Mouse (Mus musculus) A20 (cell line): Measurements from ENCODE around the gene Ptpn11.
"Not testable (repeated sequence)": the region's sequence is repeated elsewhere in the genome, so short reads cannot be mapped to it uniquely, and the experiment has no call there.

Experiments used
- DNase-seq: peaks from one replicate; pipeline ENCODE4 v3.0.0-alpha.2; 2011; ENCODE audit warnings: low read depth, low spot score

Gene Ptpn11

DNA sequence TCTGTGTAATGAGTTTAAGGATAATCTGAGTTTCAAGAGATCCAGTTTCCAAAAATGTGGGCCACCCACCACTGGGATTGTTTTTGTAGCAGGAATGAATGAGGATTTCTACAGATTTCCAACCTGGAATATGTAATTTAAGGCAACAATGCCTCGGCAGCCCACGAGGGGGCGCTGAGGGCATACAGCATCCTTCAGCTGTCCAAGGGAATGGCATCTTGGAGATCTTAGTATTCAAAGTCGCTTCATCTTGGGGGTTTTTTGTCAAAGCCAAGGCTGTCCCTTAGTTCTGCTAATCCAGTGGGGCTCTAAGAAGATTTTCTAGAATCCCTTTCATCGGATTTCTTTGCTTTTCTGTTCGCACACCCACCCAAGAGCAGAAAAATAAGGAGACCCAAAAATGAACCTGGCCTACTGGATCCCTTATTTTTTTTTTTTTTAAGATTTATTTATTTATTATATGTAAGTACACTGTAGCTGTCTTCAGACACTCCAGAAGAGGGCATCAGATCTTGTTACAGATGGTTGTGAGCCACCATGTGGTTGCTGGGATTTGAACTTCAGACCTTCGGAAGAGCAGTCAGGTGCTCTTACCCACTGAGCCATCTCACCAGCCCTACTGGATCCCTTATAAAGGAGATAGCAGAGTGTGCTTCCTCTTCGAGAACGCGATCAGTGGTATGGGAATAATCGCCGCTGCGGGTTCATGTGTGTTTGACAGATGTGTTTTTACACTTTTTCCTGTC lies 24.4 kb upstream of the Ptpn11 start:
- peak; percentile 67 for DNase-seq

DNA sequence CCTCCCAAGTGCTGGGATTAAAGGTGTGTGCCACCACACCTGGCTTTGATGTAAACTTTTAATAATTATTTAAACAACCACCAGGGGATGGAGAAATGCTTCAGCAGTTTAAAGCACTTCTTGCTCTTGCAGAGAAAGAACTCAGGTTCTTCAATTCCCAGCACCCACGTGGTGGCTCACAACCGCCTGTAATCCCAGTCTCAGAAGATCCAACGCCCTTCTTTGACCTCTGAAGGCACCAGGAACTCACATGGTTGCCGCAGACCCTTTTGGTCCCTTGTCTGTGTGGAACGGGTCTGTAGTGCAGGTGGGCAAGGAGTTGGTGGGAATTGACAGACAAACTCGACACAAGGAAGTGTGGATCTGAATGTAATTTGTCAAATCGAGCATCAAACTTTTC lies 23.5 kb upstream of the Ptpn11 start:
- no peak for DNase-seq

DNA sequence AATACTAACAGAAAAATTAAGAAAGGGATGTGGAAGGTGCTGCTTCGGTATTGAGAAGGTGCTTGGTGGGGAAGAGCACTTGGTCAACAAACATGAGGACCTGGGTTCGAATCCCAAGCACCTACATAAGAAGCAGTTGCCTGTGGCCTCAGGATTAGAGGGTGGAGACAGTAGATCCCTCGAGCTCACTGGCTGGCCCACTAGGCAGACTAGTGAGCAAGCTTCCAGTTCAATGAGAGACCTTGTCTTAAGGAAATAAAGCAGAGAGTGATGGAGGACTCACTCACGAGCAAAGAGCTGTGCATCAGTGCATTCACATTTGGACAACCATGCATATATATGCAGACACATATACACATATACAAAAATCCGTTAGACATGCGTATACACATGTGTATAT lies 20.9 kb upstream of the Ptpn11 start:
- DNase-seq: no peak

DNA sequence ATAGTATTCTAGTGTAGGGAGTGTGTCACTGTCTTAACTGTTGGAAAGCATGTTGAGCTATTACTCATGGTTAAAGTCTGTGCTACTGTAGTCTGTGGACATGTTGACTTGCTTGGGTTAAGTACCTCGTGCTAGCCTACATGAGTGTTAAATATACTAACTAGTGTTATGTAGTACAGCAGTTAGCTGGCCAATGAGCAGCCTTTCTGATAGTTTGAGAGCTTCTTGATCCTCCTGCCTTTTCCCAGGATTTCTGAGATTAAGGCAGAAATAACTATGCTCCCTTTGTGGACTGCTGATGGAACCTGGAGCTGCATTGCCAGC lies 19.4 kb upstream of the Ptpn11 start:
- DNase-seq: no peak

DNA sequence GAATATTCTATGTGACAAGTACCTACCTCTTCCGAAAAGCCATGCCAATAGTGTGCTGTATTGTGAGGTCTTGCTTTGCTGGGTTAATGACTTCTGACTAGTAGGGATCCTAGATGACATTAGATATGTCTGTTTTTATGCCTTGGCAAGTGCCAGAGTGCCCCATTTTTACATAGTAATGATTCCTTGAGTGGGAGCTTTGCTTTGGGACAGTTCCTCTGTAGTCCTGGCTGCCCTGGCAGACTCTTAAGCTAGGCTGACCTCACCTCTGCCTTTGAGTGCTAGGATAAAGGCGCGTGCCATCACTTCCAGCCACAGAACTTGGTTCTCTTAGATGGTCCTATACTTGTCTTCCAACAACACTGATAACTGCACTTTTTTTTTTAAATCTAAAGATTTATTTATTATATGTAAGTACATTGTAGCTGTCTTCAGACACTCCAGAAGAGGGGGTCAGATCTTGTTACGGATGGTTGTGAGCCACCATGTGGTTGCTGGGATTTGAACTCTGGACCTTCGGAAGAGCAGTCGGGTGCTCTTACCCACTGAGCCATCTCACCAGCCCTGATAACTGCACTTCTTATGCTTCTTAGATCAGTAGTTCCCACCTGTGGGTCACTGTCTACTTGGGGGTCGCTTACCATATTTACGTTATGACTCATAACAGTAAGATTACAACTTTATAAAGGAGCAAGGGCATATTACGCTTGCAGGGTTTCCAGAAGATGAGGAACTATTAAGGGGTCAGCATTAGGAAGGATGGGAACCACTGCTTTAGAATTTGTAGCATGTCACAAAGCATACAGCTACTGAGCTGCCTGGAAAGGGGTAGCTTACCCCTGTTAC lies 18.8 kb upstream of the Ptpn11 start:
- DNase-seq: no peak

DNA sequence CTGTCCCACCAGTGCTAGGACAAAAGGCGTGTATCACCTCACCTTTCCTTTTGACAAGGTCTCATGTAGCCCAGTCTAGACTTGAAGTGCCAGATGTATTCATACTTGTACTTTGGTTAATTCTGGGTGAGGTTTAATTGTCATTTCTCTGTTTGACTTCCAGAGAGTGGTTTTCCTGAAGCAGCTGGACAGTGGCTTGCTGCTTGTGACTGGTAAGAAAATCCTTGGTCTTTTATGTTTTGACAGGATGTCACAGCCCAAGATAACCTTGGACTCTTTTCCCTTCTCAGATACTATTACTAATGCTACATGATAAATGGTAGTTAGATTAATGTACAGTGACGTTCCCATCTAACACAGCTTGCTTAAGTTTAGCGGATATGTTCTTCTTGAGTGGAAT lies 15.8 kb upstream of the Ptpn11 start:
- no peak for DNase-seq

DNA sequence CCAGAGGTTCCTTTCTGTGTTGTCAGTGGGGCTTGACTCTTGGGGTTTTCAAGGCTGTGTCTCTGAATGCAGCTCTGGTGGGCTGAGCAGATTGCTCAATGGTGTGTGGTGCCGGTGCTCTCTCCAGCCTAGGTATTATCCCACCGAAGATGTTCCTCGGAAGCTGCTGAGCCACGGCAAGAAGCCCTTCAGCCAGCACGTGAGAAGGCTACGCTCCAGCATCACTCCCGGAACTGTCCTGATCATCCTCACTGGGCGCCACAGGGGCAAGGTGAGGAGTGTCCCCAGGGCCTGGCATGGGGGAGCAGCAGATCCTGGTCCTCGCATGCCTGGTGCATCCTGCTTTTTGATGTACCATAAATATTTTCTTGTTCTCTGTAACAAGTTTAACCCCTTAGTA lies 15.3 kb upstream of the Ptpn11 start:
- no peak for DNase-seq

DNA sequence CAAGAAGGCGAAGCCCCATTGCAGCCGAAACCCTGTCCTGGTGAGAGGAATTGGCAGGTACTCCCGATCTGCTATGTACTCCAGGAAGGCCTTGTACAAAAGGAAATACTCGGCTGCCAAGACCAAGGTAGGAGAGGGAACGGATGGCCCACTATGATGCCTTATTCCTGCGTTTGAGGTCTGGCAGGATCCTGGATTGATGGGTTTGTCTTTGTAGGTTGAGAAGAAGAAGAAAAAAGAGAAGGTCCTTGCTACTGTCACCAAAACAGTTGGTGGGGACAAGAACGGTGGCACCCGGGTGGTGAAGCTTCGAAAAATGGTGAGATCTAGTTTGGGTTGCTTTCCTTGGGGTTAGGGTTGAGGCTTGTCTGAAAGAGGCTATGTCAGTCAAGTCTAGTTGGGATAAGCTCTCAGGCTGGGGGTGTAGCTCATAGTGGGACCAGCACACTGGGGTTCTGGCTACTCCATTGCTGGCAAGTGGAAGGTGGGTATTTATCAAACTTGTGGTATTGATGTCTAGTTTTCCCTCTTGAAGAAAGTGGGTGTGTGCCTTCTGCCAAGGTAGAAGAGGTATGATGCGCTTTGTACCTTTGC lies 14.4 kb upstream of the Ptpn11 start:
- not testable (repeated sequence) for DNase-seq

DNA sequence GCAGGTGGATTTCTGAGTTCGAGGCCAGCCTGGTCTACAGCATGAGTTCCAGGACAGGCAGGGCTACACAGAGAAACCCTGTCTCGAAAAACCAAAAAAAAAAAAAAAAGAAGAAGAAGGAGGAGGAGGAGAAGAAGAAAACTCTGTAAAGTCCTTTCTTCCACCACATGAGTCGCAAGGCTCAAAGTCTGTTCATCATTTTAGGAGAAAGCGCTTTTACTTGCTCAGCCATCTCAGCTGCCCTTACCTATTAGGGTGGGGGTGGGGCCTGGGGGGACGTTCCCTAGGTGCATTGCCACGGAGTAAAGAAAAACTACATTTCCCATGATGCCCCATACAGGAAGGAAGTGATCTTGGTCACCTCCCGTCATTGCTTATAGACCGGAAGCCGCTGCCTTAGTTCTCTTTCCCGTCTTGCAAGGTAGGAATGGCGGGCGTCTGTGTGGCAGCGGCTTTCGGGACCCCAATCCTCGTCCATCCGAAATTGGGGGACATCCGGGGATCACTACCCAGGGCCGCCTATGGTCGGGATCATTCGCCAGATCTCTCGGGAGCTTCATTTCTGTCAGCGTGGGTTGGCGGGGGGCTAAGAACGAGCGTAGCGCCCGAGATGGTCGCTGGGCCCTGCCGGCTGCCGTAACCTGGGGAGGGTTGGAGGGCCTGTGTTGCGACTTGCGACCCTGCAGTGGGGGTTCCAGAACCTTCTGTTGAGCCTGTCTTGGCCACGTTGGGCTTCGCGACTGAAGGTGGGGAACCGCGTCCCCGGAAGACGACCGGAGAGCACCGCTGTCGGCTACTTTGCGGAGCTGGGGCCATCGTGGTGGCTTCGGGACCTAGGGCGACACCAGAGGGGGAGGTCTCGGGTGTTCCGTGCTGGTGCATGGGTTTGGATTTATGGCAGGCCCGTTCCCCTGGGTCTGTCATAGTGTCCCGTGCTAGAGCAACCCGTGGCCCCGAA lies 13.2 kb upstream of the Ptpn11 start, which contains the start of gene Rpl6:
Rpl6 (plus strand) TSS at position 350 of the 958 bp plus-strand sequence.
- DNase-seq: peak; percentile 91

DNA sequence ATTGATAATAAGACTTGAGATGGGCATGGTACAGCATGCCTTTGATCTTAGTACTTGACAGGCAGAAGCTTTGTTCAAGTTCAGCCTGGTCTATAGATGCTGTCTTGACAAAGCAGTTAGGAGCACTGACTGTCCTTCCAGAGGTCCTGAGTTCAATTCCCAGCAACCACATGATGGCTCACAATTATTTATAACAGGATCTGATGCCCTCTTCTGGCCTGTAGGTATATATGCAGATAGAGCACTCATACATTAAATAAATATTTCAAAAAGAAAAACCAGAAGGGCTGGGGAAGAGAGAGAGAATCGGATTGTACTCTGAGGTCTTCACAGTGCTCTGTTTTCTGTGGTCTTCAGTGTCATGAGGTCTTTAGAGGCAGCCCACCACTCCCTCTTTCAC lies 11.3 kb upstream of the Ptpn11 start:
- peak; percentile 51 for DNase-seq

DNA sequence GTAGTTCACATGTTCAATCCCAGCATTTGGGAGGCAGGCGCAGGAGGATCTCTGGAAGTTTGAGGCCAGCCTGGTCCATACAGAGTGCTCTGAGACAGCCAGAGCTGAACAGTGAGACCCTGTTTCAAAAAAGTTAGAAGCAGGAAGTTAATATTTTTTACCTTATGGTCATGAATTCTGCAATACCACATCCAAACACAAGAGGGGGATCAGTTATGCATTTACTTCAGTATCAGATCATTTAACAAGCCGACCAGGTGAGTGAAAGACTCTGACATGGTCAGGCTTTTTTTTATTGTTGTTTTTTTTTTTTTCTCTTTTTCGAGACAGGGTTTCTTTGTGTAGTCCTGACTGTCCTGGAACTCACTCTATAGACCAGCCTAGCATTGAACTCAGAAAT lies 10.5 kb upstream of the Ptpn11 start:
- DNase-seq: peak; percentile 90

DNA sequence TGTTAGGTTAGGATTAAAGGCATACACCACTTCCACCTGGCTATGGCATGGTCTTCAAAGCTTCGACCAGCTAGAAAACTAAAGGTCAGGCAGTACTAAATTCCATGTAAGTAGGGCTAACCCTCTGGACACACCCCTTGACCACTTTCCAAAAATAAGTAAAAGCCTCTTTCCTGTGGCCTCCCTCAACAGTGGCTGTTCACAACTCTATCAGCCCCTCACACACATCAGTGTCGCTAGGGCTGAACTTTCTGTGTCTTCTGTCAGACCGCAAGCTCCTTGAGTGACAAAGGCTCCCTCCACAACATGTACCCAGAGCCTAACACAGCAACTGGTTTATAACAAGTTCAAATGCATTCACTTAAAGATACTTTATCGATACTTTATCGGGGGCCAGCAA lies 7.2 kb upstream of the Ptpn11 start:
- DNase-seq: no peak

DNA sequence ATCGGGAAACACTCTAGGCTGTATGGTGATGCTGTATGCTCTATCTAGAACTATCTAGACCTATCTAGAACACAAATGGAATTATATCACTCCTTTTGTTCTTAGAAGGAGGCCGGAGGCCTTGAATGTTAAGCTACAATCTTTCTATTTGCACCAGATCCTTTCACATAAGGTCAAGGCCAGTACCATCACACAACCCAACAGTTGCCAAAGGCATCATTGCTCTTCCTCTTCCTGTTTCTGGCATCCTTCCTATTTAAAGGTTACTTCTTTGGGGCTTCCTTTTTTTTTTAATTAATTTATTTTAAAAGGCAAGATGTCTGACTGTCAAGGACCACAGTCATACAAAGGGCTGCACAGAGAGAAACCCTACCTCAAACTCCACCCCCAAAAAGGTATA lies 6.1 kb upstream of the Ptpn11 start:
- no peak for DNase-seq

DNA sequence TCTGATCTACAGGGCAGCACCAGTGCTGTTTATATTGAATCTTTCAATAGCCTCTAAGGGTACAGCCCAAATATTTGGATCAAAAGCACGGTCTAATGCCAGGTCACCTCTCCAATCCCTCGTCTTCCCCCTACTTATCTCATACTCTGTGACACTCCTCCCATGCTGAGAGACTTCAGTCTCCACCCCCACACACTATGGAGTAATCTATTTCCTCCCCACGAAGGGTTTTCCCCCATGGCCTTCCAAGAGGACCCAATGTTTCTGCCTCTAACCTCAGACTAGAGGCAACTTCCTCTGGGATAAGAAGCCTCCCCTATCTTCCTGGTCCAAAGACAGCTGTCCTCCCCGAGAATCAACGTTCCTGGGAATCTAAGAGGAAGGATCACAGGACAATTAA lies 5.6 kb upstream of the Ptpn11 start:
- no peak for DNase-seq

DNA sequence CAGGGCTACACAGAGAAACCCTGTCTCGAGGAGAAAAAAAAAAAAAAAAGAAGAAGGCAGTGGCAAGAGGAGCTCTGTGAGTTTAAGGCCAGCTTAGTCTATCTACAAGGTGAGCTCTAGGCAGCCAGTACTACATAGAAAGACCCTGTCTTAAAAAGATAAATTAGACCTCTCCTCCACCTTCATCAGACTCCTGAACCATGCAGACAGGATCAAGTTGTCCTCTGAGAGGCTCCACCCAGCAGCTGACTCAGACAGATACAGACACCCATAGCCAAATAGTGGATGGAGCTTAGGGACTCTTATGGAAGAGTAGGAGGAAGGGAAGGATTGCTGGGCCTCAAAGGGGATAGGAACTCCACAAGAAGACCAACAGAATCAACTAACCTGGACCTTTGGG lies 3.0 kb upstream of the Ptpn11 start:
- DNase-seq: no peak

DNA sequence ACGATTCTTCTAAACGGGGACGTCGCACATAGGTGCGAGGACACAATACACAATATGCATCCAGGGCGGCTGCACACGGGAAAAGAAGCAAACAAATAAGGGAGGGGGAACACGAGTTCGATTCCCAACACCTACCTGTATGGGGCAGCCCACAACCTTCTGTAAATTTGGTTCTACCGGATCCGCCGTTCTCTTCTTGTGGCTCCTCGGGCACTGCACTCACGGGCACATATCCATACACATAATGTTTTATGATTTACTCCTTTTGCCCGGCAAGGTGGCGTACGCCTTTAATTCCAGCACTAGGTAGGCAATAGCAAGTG lies 348 bp upstream of the Ptpn11 start:
- no peak for DNase-seq

DNA sequence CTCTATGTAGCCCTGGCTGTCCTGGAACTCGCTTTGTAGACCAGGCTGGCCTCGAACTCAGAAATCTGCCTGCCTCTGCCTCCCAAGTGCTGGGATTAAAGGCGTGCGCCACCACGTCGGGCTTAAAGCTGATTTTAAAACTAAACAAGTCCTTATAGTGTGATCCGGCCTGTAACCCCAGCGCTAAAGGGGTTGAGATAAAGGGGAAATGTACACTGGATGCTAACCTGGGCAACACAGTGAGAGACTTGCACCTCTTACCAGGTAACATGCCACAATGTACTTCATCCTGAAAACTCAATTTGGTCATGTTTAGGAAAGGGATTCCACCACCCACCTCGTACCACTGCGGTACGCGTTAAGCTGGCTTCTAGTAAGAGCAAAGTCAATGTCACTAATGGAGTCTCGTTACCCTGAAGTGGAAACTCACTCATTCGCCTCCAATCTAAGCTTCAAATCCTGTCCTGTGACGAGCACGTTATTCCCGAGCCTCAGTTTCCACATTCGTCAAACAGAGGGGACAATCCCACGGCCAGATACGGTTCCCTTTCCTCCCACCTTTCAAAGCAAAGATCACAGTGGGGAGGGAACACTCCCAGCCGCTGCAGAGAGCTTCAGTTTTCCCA lies 874 bp downstream of the Ptpn11 start:
- peak; percentile 54 for DNase-seq

DNA sequence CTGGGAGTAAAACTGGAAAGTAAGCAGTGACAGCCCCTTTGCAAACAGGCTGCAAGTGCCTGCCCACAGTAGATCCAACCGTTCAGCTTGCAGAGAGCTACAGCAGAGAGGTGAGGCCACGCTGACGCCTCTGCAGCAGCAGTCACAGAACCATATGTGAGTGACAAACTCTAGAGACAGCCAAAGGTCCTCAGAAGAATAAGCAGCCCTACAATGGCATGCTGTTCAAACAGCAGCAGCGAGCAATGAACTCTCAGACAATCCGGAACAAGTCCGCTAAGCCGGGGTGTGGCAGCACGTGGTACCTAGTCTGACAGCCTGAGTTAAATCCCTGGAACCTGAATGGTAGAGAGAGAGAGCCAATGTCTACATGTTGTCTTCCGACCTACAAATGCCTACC lies 2.0 kb downstream of the Ptpn11 start:
- DNase-seq: no peak

DNA sequence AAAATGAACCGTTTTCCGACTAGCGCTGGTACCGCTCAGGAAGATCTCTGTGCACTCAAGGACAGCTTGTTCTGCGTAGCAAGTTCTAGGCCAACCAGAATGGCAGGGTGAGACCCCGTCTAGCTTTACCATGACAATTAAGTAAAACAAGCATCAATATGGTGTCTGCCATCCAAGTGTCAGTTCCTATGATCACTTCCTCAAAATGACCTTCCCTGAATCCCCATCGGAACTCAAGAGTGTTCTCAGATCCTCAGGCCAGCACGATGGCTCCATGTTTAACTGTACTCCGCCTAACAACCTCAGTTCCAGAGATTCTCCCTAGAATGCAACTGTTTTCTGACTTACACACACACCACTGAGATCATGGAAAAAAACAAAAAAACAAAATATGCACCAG lies 2.9 kb downstream of the Ptpn11 start:
- no peak for DNase-seq

DNA sequence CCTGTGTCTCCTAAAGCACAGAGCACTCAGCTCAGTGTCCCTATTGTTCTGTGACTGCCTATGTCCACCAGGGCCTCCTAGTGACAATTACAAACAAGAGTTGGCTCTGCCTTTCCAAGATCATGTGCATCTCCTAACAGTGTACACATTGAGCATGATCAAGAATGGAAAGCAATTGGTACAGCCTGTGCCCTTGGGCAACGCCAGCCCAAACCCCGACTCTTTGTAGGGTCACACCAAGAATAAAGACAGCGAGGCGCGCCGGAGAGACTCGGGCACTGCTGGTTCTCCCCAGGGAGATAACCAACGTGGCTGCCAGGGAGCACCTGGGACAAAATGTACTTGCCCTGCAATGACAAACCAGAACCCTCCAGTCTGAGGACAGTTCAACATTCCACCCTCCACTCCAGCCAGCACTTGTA lies 3.6 kb downstream of the Ptpn11 start:
- DNase-seq: no peak

DNA sequence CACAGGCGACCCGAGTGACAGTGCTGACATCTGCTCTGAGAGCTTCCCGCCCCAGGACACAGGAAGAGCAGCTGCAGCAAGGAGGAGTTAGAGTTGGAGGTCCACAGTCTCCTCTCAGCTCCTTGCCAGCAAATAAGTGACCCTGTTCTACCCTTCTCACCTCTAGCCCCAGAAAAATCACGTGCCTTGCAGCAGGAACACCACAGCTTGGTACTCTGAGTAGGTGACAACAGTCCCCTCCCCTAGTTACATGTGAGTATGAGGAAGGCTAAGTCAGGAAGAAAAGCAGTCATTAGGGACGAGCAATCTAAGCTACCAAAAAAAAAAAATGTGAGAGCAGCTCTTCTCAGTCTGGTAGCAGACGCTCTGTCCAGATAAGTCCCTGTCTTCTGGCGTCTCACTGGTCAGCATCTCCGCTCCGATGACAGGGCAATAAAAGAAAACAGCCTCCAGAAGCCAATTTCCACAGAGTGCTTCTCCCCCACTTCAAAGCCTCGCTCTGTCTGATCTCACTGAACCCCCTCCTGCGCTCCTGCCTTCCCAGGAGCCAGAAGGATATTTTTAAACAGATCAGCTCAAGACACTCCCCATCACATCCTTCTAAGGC lies 6.1 kb downstream of the Ptpn11 start:
- no peak for DNase-seq
